Mouse (Mus musculus): ENCODE data around the gene Asna1.

Gene Asna1

GRCm38 (mm10) chr8:84990349-84990748 is 34.7 kb downstream of the Asna1 start, which contains the start of gene Hook2:
Hook2 (plus strand) TSS chr8:84990603.
- DNase-seq (ENCODE audit: low read depth, low spot score): peak; percentile 98

GRCm38 (mm10) chr8:84989810-84990209 is 35.3 kb downstream of the Asna1 start:
- peak; percentile 89 for DNase-seq (ENCODE audit: low read depth, low spot score)

- DNase-seq (ENCODE audit: low read depth, low spot score): no peak
Measured at GRCm38 (mm10) chr8:84989311-84989731, 35.8 kb downstream of the Asna1 start.

GRCm38 (mm10) chr8:84987903-84988302 is 37.2 kb downstream of the Asna1 start:
- DNase-seq (ENCODE audit: low read depth, low spot score): no peak

GRCm38 (mm10) chr8:84987388-84987787 is 37.7 kb downstream of the Asna1 start:
- no peak for DNase-seq (ENCODE audit: low read depth, low spot score)

- DNase-seq (ENCODE audit: low read depth, low spot score): no peak
Measured at GRCm38 (mm10) chr8:84986379-84986945, 38.6 kb downstream of the Asna1 start.

- DNase-seq (ENCODE audit: low read depth, low spot score): peak; percentile 87
Measured at GRCm38 (mm10) chr8:84985684-84986378, 39.2 kb downstream of the Asna1 start.

GRCm38 (mm10) chr8:84985049-84985683 is 39.9 kb downstream of the Asna1 start:
- DNase-seq (ENCODE audit: low read depth, low spot score): no peak

- no peak for DNase-seq (ENCODE audit: low read depth, low spot score)
Measured at GRCm38 (mm10) chr8:84984294-84985048, 40.6 kb downstream of the Asna1 start.

GRCm38 (mm10) chr8:84982499-84983011 is 42.5 kb downstream of the Asna1 start:
- no peak for DNase-seq (ENCODE audit: low read depth, low spot score)

GRCm38 (mm10) chr8:84981644-84982498 is 43.2 kb downstream of the Asna1 start:
- DNase-seq (ENCODE audit: low read depth, low spot score): no peak

- DNase-seq (ENCODE audit: low read depth, low spot score): peak; percentile 80
Measured at GRCm38 (mm10) chr8:84980622-84981358, 44.3 kb downstream of the Asna1 start.

- DNase-seq (ENCODE audit: low read depth, low spot score): peak; percentile 93
Measured at GRCm38 (mm10) chr8:84979599-84980421, 45.3 kb downstream of the Asna1 start.

- peak; percentile 99 for DNase-seq (ENCODE audit: low read depth, low spot score)
Measured at GRCm38 (mm10) chr8:84978248-84978940, 46.7 kb downstream of the Asna1 start, which contains the start of gene Junb. Junb (minus strand) TSS chr8:84978718.

- DNase-seq (ENCODE audit: low read depth, low spot score): no peak
Measured at GRCm38 (mm10) chr8:84977435-84978247, 47.4 kb downstream of the Asna1 start.

- no peak for DNase-seq (ENCODE audit: low read depth, low spot score)
Measured at GRCm38 (mm10) chr8:84976763-84977434, 48.2 kb downstream of the Asna1 start.

Measured in skeletal muscle tissue, adult 2 months (tissue).